Mouse (Mus musculus) midbrain, embryonic 13.5 days (tissue): ENCODE data around the gene Tnfsf14. TPM values are rescaled to one million over a fixed set of nuclear protein-coding genes. Genes with fewer than 3 reads are reported as not detected.

ENCODE experiments used
- ATAC-seq: fragments of 200-750 bp; cut with Nextera tagmentation; 2 replicates; pipeline ENCODE4 v1.8.0; 2017; ENCODE audit warnings: mild to moderate bottlenecking, moderate TSS enrichment, moderate library complexity
- H3K27ac ChIP-seq: fragments of 300-500 bp; sonication (generic); 2 replicates; pipeline ENCODE4 v1.5.1; 2015; ENCODE audit warnings: inconsistent platforms, mild to moderate bottlenecking, moderate library complexity
- H3K27me3 ChIP-seq: fragments of 300-500 bp; sonication (generic); 2 replicates; pipeline ENCODE4 v1.6.1; 2015; ENCODE audit warnings: mild to moderate bottlenecking, inconsistent platforms
- H3K36me3 ChIP-seq: fragments of 300-500 bp; sonication (generic); 2 replicates; pipeline ENCODE4 v1.6.1; 2015; ENCODE audit warnings: mild to moderate bottlenecking, inconsistent platforms
- H3K4me1 ChIP-seq: fragments of 300-500 bp; sonication (generic); replicated peaks from 2 replicates; pipeline ENCODE4 v1.6.1; 2015; ENCODE audit warnings: inconsistent platforms
- H3K4me2 ChIP-seq: fragments of 300-500 bp; sonication (generic); replicated peaks from 2 replicates; pipeline ENCODE4 v1.6.1; 2015; ENCODE audit warnings: moderate library complexity, mild to moderate bottlenecking, inconsistent platforms
- H3K4me3 ChIP-seq: fragments of 300-500 bp; sonication (generic); replicated peaks from 2 replicates; pipeline ENCODE4 v1.5.1; 2015; ENCODE audit warnings: mild to moderate bottlenecking, inconsistent platforms
- H3K9ac ChIP-seq: fragments of 300-500 bp; sonication (generic); replicated peaks from 2 replicates; pipeline ENCODE4 v1.6.1; 2015; ENCODE audit warnings: mild to moderate bottlenecking, inconsistent platforms
- H3K9me3 ChIP-seq: fragments of 300-500 bp; sonication (generic); 2 replicates; pipeline ENCODE4 v1.6.1; 2016; ENCODE audit warnings: mild to moderate bottlenecking, inconsistent platforms
- WGBS: fragments of 180-500 bp; shearing (Covaris S2); methylation state at CpG from one replicate; pipeline ENCODE4 v1.1.7; 2015; 5-methylcytosine and 5-hydroxymethylcytosine counted together
- microRNA-seq: library from miRNA; unstranded; fragments of <30 nt; microRNA quantifications from one replicate; pipeline ENCODE4, GENCODE M21; 2016
- polyA plus RNA-seq: library from polyadenylated mRNA; unstranded; fragments of >200 nt; fragmentation: Nextera tagmentation; extraction: Ambion mirVana; gene quantifications from 2 replicates; pipeline ENCODE4 v1.2.1, GENCODE M21; 2015

The Tnfsf14 gene
- polyA plus RNA-seq, 1 experiment from 2014 or later: not detected

GRCm38 (mm10) chr17:57153006-57153405, 41.0 kb downstream of the Tnfsf14 start:
- no peaks in the 10 kb centered on the region for H3K9me3 ChIP-seq
- 60% methylated on average over 6 of the region's 6 CpGs for WGBS
- no peaks in the 10 kb centered on the region for H3K36me3 ChIP-seq
- H3K9ac ChIP-seq: no peak overlapping the region
- peaks cover 10% of the 10 kb centered on the region for H3K4me1 ChIP-seq
- no peak overlapping the region for H3K27ac ChIP-seq
- H3K4me3 ChIP-seq: no peak overlapping the region
- H3K27me3 ChIP-seq: peaks cover 28% of the 10 kb centered on the region
- no peak overlapping the region for H3K4me2 ChIP-seq
- no peak for ATAC-seq

- 3% methylated on average over 39 of the region's 39 CpGs for WGBS
- Histone ChIP-seq H3K9me3 (no peaks in the 10 kb centered on the region), H3K36me3 (no peaks in the 10 kb centered on the region), H3K9ac (peak within 1 kb of the TSS; percentile 50), H3K27ac (no peak within 1 kb of the TSS), H3K4me1 (peaks cover 10% of the 10 kb centered on the region), H3K27me3 (peaks cover 44% of the 10 kb centered on the region), H3K4me2 (peak within 1 kb of the TSS; percentile 63), H3K4me3 (peak within 1 kb of the TSS; percentile 36)
- ATAC-seq: peak; percentile 38; the same call in 1 of the 2 replicates
Observed at GRCm38 (mm10) chr17:57148994-57149803, 44.8 kb downstream of the Tnfsf14 start, which contains the start of gene Cd70. TSS of gene Cd70 (minus strand) at chr17:57149777.

- no peak overlapping the region for H3K4me3 ChIP-seq
- ATAC-seq: no peak
- H3K36me3 ChIP-seq: no peaks in the 10 kb centered on the region
- no peak overlapping the region for H3K27ac ChIP-seq
- peaks cover 10% of the 10 kb centered on the region for H3K4me1 ChIP-seq
- peaks cover 44% of the 10 kb centered on the region for H3K27me3 ChIP-seq
- no peaks in the 10 kb centered on the region for H3K9me3 ChIP-seq
- WGBS: 71% methylated on average over 4 of the region's 4 CpGs
- H3K9ac ChIP-seq: no peak overlapping the region
- no peak overlapping the region for H3K4me2 ChIP-seq
Observed at GRCm38 (mm10) chr17:57148343-57148742, 45.6 kb downstream of the Tnfsf14 start.

GRCm38 (mm10) chr17:57145115-57145514, 48.9 kb downstream of the Tnfsf14 start:
- WGBS: 63% methylated on average over 1 of the region's 1 CpGs
- Histone ChIP-seq H3K9me3 (no peaks in the 10 kb centered on the region), H3K36me3 (no peaks in the 10 kb centered on the region), H3K9ac (no peak overlapping the region), H3K4me3 (no peak overlapping the region), H3K4me1 (peaks cover 10% of the 10 kb centered on the region), H3K27ac (no peak overlapping the region), H3K4me2 (no peak overlapping the region), H3K27me3 (peaks cover 37% of the 10 kb centered on the region)
- ATAC-seq: no peak

GRCm38 (mm10) chr17:57143704-57144103, 50.3 kb downstream of the Tnfsf14 start:
- H3K4me1 ChIP-seq: peaks cover under 1% of the 10 kb centered on the region; the same call in 1 of the 2 replicates
- WGBS: 82% methylated on average over 3 of the region's 3 CpGs
- no peak overlapping the region for H3K27ac ChIP-seq
- H3K36me3 ChIP-seq: no peaks in the 10 kb centered on the region
- H3K4me2 ChIP-seq: no peak overlapping the region
- no peaks in the 10 kb centered on the region for H3K9me3 ChIP-seq
- H3K9ac ChIP-seq: no peak overlapping the region
- ATAC-seq: no peak
- H3K27me3 ChIP-seq: peaks cover 23% of the 10 kb centered on the region
- H3K4me3 ChIP-seq: no peak overlapping the region

GRCm38 (mm10) chr17:57139708-57140107, 54.3 kb downstream of the Tnfsf14 start:
- Histone ChIP-seq H3K4me3 (no peak overlapping the region), H3K9me3 (no peaks in the 10 kb centered on the region), H3K27me3 (no peaks in the 10 kb centered on the region), H3K36me3 (no peaks in the 10 kb centered on the region), H3K4me1 (no peaks in the 10 kb centered on the region), H3K9ac (no peak overlapping the region), H3K27ac (no peak overlapping the region), H3K4me2 (no peak overlapping the region)
- ATAC-seq: no peak
- 84% methylated on average over 3 of the region's 3 CpGs for WGBS

Small RNA genes within 50 kb of the gene (microRNA-seq; reads per million reads assigned to microRNA genes)
- gene Mir6978: not detected

Other genes with a start within 250 kb of the Tnfsf14 start
- not detected in 2 replicates for gene Acer1, start 212.1 kb downstream of the Tnfsf14 start, polyA plus RNA-seq
- 168 and 174 TPM in 2 replicates for gene Clpp, start 203.9 kb downstream of the Tnfsf14 start, polyA plus RNA-seq
- gene Alkbh7, start 196.8 kb downstream of the Tnfsf14 start, polyA plus RNA-seq: 40.2 and 45.5 TPM in 2 replicates
- gene Pspn, start 194.2 kb downstream of the Tnfsf14 start, polyA plus RNA-seq: 0.64 TPM in 1 of 2 replicates, not detected in the other
- 68.0 and 74.8 TPM in 2 replicates for gene Gtf2f1, start 182.9 kb downstream of the Tnfsf14 start, polyA plus RNA-seq
- gene Gm17949, start 182.7 kb downstream of the Tnfsf14 start, polyA plus RNA-seq: 0.28 and 0.75 TPM in 2 replicates
- 33.1 and 39.1 TPM in 2 replicates for gene Khsrp, start 162.7 kb downstream of the Tnfsf14 start, polyA plus RNA-seq
- gene Slc25a41, start 152.5 kb downstream of the Tnfsf14 start, polyA plus RNA-seq: not detected in 2 replicates
- gene Crb3, start 135.1 kb downstream of the Tnfsf14 start, polyA plus RNA-seq: 0.73 and 1.2 TPM in 2 replicates
- gene Slc25a23, start 134.3 kb downstream of the Tnfsf14 start, polyA plus RNA-seq: 24.3 and 26.9 TPM in 2 replicates
- gene Dennd1c, start 115.7 kb downstream of the Tnfsf14 start, polyA plus RNA-seq: 3.1 and 4.5 TPM in 2 replicates
- gene Tubb4a, start 106.4 kb downstream of the Tnfsf14 start, polyA plus RNA-seq: 307 and 321 TPM in 2 replicates
- 5.7 and 6.6 TPM in 2 replicates for gene Tnfsf9, start 88.9 kb downstream of the Tnfsf14 start, polyA plus RNA-seq
- gene Cd70, start 44.4 kb downstream of the Tnfsf14 start, polyA plus RNA-seq: 0.44 and 0.82 TPM in 2 replicates
- gene C3, start 34.0 kb upstream of the Tnfsf14 start, polyA plus RNA-seq: 0.34 and 1.1 TPM in 2 replicates
- gene Gpr108, start 54.3 kb upstream of the Tnfsf14 start, polyA plus RNA-seq: 19.6 and 20.6 TPM in 2 replicates
- 12.3 and 13.7 TPM in 2 replicates for gene Trip10, start 55.3 kb upstream of the Tnfsf14 start, polyA plus RNA-seq
- gene Vav1, start 84.9 kb upstream of the Tnfsf14 start, polyA plus RNA-seq: 1.2 and 1.3 TPM in 2 replicates
- gene Adgre1, start 164.5 kb upstream of the Tnfsf14 start, polyA plus RNA-seq: 3.6 and 3.7 TPM in 2 replicates